ENCODE assay signal across 12 mouse cellular contexts in genomic region chr11:87920966-87921365, GRCm38 (mm10). TPM values are rescaled to one million over a fixed set of nuclear protein-coding genes. Genes with fewer than 3 reads are reported as not detected.
DNase-seq lines count a peak whose midpoint lies in the region; ATAC-seq and TF ChIP-seq lines count a peak whose summit lies in the region.
"Had no signal": no experiment of that assay in that cellular context is flagged by ENCODE, and none has a peak within 500 bp of the region (broad histone marks: within the 10 kb centered on the region; RNA-seq: fewer than 3 reads in every experiment).

Olfr464 (minus strand) TSS chr11:87920967.

- H3K36me3 ChIP-seq in neural tube, embryonic 11.5 days (ENCODE audit: control insufficient read depth, insufficient read depth, low read length), result no peaks in the 10 kb centered on the region
- H3K36me3 ChIP-seq in hindbrain, embryonic 16.5 days (ENCODE audit: control insufficient read depth, insufficient read depth, low read length), result no peaks in the 10 kb centered on the region
- H3K36me3 ChIP-seq: embryonic facial prominence, embryonic 13.5 days; lung, embryonic 15.5 days had no signal

- WGBS in lung, adult 2 months, result 28% methylated on average over 5 of the region's 5 CpGs
- 38% methylated on average over 5 of the region's 5 CpGs for WGBS in neural tube, embryonic 11.5 days
- 28% methylated on average over 5 of the region's 5 CpGs for WGBS in hindbrain, embryonic 16.5 days

- no peak within 1 kb of the TSS for H3K4me2 ChIP-seq in neural tube, embryonic 11.5 days (ENCODE audit: low read depth)
- H3K4me2 ChIP-seq in hindbrain, embryonic 16.5 days (ENCODE audit: low read length), result no peak within 1 kb of the TSS
- H3K4me2 ChIP-seq: embryonic facial prominence, embryonic 13.5 days; lung, embryonic 15.5 days had no signal

- H3K9me3 ChIP-seq in neural tube, embryonic 11.5 days (ENCODE audit: control insufficient read depth, low read length), result no peaks in the 10 kb centered on the region
- 0 out of 2 replicates have a peak, but pooled peaks cover 2% of the 10 kb centered on the region for H3K9me3 ChIP-seq in hindbrain, embryonic 16.5 days (ENCODE audit: control insufficient read depth, low read length)
- H3K9me3 ChIP-seq: embryonic facial prominence, embryonic 13.5 days; lung, embryonic 15.5 days had no signal

- H3K4me1 ChIP-seq in lung, adult 2 months (ENCODE audit: control insufficient read depth, insufficient read depth, low read length), result no peaks in the 10 kb centered on the region
- H3K4me1 ChIP-seq in cortical plate, adult 2 months (ENCODE audit: control insufficient read depth, insufficient read depth, low read length), result peaks cover 4% of the 10 kb centered on the region; the same call in 1 of the 2 replicates
- no peaks in the 10 kb centered on the region for H3K4me1 ChIP-seq in neural tube, embryonic 11.5 days (ENCODE audit: control insufficient read depth, insufficient read depth, low read length)
- no peaks in the 10 kb centered on the region for H3K4me1 ChIP-seq in hindbrain, embryonic 16.5 days (ENCODE audit: control insufficient read depth, insufficient read depth, low read depth, low read length)
- H3K4me1 ChIP-seq: embryonic facial prominence, embryonic 13.5 days; lung, embryonic 15.5 days had no signal

- H3K27ac ChIP-seq in cortical plate, adult 2 months (ENCODE audit: insufficient read depth, low read length), result peak within 1 kb of the TSS; percentile 67
- no peak within 1 kb of the TSS for H3K27ac ChIP-seq in neural tube, embryonic 11.5 days (ENCODE audit: low read depth, low read length)
- H3K27ac ChIP-seq in hindbrain, embryonic 16.5 days (ENCODE audit: low read depth, low read length), result no peak within 1 kb of the TSS
- H3K27ac ChIP-seq: embryonic facial prominence, embryonic 13.5 days; lung, embryonic 15.5 days had no signal

- no peak for TF ChIP-seq CTCF in lung, adult 2 months (IDR thresholded peaks at IDR 0.05; ENCODE audit: insufficient read depth, low read length)
- no peak for TF ChIP-seq CTCF in cortical plate, adult 2 months (IDR thresholded peaks at IDR 0.05; ENCODE audit: extremely low read depth, insufficient read depth, low read length)

- no peak within 1 kb of the TSS for H3K9ac ChIP-seq in neural tube, embryonic 11.5 days (ENCODE audit: low read length)
- H3K9ac ChIP-seq in hindbrain, embryonic 16.5 days (ENCODE audit: low read depth, low read length), result no peak within 1 kb of the TSS
- H3K9ac ChIP-seq: embryonic facial prominence, embryonic 13.5 days; lung, embryonic 15.5 days had no signal

- DNase-seq in adrenal gland, postnatal 14 days, result peak; percentile 43
- DNase-seq in adrenal gland, postnatal 4 days (ENCODE audit: low spot score in 2 of 2), result no peak
- peak; percentile 14 for DNase-seq in lung, postnatal 10 days
- DNase-seq in lung, adult 2 months, result no peak
- peak; percentile 53 for DNase-seq in neural tube, embryonic 11.5 days (ENCODE audit: low spot score)
- DNase-seq in cerebellum, adult 11-12 months, result no peak

- no peak within 1 kb of the TSS for H3K4me3 ChIP-seq in lung, adult 2 months (replicated peaks; ENCODE audit: extremely low read depth, low read depth, low read length)
- H3K4me3 ChIP-seq in cortical plate, adult 2 months (ENCODE audit: insufficient read depth, low read length), result no peak within 1 kb of the TSS
- no peak within 1 kb of the TSS for H3K4me3 ChIP-seq in neural tube, embryonic 11.5 days (ENCODE audit: low read depth, low read length)
- H3K4me3 ChIP-seq in hindbrain, embryonic 16.5 days (ENCODE audit: low read length), result no peak within 1 kb of the TSS
- H3K4me3 ChIP-seq: embryonic facial prominence, embryonic 13.5 days; lung, embryonic 15.5 days had no signal

- no peaks in the 10 kb centered on the region for H3K27me3 ChIP-seq in neural tube, embryonic 11.5 days (ENCODE audit: control insufficient read depth, insufficient read depth, low read length)
- H3K27me3 ChIP-seq in hindbrain, embryonic 16.5 days (replicated peaks; ENCODE audit: control insufficient read depth, insufficient read depth, low read length), result no peaks in the 10 kb centered on the region
- H3K27me3 ChIP-seq: embryonic facial prominence, embryonic 13.5 days; lung, embryonic 15.5 days had no signal

- TF ChIP-seq POLR2A in lung, adult 2 months (IDR thresholded peaks at IDR 0.05; ENCODE audit: borderline replicate concordance, extremely low read depth, low read depth, low read length), result no peak
- no peak for TF ChIP-seq POLR2A in cortical plate, adult 2 months (IDR thresholded peaks at IDR 0.05; ENCODE audit: extremely low read depth, insufficient read depth, low read length)

- ATAC-seq in neural tube, embryonic 11.5 days (ENCODE audit: insufficient read depth, low FRiP score, low TSS enrichment), result no peak
- no peak for ATAC-seq in hindbrain, embryonic 16.5 days

RNA-seq across cellular contexts. Expression of gene Olfr464, which starts in this region (rescaled TPM):
- total RNA-seq in adrenal gland, postnatal 14 days (2021), result not detected in 2 replicates
- total RNA-seq in adrenal gland, postnatal 4 days (2021), result not detected
- polyA plus RNA-seq in lung, adult 2 months (2012; rRNA removed), result 0.34 and 0.53 TPM in 2 replicates
- 2.1 and 3.1 TPM in 2 replicates for polyA plus RNA-seq in cortical plate, adult 2 months (2012; rRNA removed)
- not detected in 2 replicates for polyA plus RNA-seq in neural tube, embryonic 11.5 days (2014; fragmentation: Nextera tagmentation; extraction: Ambion mirVana)
- 0.10 and 0.26 TPM in 2 replicates for polyA plus RNA-seq in hindbrain, embryonic 16.5 days (2015; fragmentation: Nextera tagmentation; extraction: Ambion mirVana)
- polyA plus RNA-seq: C2C12; embryonic facial prominence, embryonic 13.5 days; heart, embryonic 16.5 days; lung, embryonic 15.5 days had no signal

Comparison
In these comparisons a context has a peak if more than half of its experiments do, and no peak if none do; other contexts are left out.
1. Peak in DNase-seq in adrenal gland, postnatal 14 days; RNA of the gene not detected or under 1 TPM.
2. Peak in DNase-seq in neural tube, embryonic 11.5 days; RNA of the gene not detected or under 1 TPM.